In the genomic region with DNA sequence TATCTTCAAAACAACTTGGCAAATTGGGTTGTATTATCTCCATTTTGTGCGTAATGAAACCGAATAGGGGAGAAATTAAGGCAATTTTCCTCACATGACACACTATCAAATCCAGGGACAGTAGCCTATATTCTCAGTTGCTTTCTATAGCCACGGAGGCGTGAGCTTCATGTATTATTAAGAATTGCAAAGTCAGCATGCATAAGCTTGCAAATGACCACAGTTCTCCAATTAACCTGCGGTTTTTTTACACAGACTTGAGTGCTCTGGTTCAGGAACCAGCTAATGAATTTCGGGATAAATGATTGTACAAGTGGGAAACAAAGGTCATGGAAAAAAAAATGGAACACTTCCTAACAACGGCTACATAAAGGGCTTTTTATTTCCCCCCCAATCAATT, we compare ENCODE assay signal across 26 mouse cellular contexts.
DNase-seq lines count a peak whose midpoint lies in the region; ATAC-seq and TF ChIP-seq lines count a peak whose summit lies in the region.
"Had no signal": no experiment of that assay in that cellular context is flagged by ENCODE, and none has a peak within 500 bp of the region (broad histone marks: within the 10 kb centered on the region; RNA-seq: fewer than 3 reads in every experiment).

No protein-coding gene starts in this region.

- no peak overlapping the region for H3K4me2 ChIP-seq in forebrain, embryonic 14.5 days (ENCODE audit: low read length)
- H3K4me2 ChIP-seq in forebrain, embryonic 15.5 days (replicated peaks), result no peak overlapping the region
- no peak overlapping the region for H3K4me2 ChIP-seq in midbrain, postnatal 0 days (ENCODE audit: low read depth, low read length, poor library complexity, severe bottlenecking)
- no peak overlapping the region for H3K4me2 ChIP-seq in midbrain, embryonic 14.5 days (ENCODE audit: low read length)
- H3K4me2 ChIP-seq: forebrain, embryonic 13.5 days; heart, embryonic 13.5 days; hindbrain, embryonic 14.5 days had no signal

- peak; percentile 29 for DNase-seq in forebrain, embryonic 14.5 days (ENCODE audit: low spot score)
- peak; percentile 7 for DNase-seq in midbrain, postnatal 0 days (ENCODE audit: low spot score)
- DNase-seq in midbrain, embryonic 14.5 days, result no peak
- DNase-seq in brain, embryonic 14.5 days (ENCODE audit: low read depth), result peak; percentile 53
- no peak for DNase-seq in cerebellum, postnatal 25 days
- DNase-seq: adrenal gland, adult 2 months; adrenal gland, postnatal 14 days; cerebellum, adult 11-12 months; cerebellum, adult 8-10 months; cerebellum, postnatal 10 days; gastrocnemius, postnatal 10 days; gastrocnemius, postnatal 36 days; heart, adult 2 months; heart, postnatal 14 days; heart, postnatal 4 days had no signal

- no peak for TF ChIP-seq CTCF in midbrain, postnatal 0 days (IDR thresholded peaks at IDR 0.05)
- TF ChIP-seq CTCF in brain, embryonic 14.5 days (IDR thresholded peaks at IDR 0.05; ENCODE audit: borderline replicate concordance, extremely low read depth, insufficient read depth, insufficient read length), result no peak

- no peaks in the 10 kb centered on the region for H3K27me3 ChIP-seq in forebrain, embryonic 14.5 days (replicated peaks; ENCODE audit: control insufficient read depth, insufficient read depth, low read length)
- H3K27me3 ChIP-seq in forebrain, embryonic 15.5 days, result no peaks in the 10 kb centered on the region
- H3K27me3 ChIP-seq in midbrain, postnatal 0 days (ENCODE audit: insufficient read depth, low read length), result no peaks in the 10 kb centered on the region
- no peaks in the 10 kb centered on the region for H3K27me3 ChIP-seq in midbrain, embryonic 14.5 days (ENCODE audit: control insufficient read depth, insufficient read depth, low read length)
- H3K27me3 ChIP-seq: forebrain, embryonic 13.5 days; heart, embryonic 13.5 days; Patski had no signal

- 0 out of 2 replicates have a peak, but pooled peaks cover 4% of the 10 kb centered on the region for H3K4me1 ChIP-seq in forebrain, embryonic 14.5 days (ENCODE audit: control insufficient read depth, insufficient read depth, low read length)
- peaks cover 4% of the 10 kb centered on the region; the same call in 1 of the 2 replicates for H3K4me1 ChIP-seq in forebrain, embryonic 15.5 days
- H3K4me1 ChIP-seq in midbrain, postnatal 0 days (ENCODE audit: insufficient read depth, low read length), result no peaks in the 10 kb centered on the region
- H3K4me1 ChIP-seq in midbrain, embryonic 14.5 days (ENCODE audit: control insufficient read depth, insufficient read depth, low read length), result no peaks in the 10 kb centered on the region
- H3K4me1 ChIP-seq: heart, embryonic 10.5 days had no signal

- no peaks in the 10 kb centered on the region for H3K36me3 ChIP-seq in forebrain, embryonic 14.5 days (ENCODE audit: control insufficient read depth, insufficient read depth, low read length)
- H3K36me3 ChIP-seq in forebrain, embryonic 15.5 days, result no peaks in the 10 kb centered on the region
- H3K36me3 ChIP-seq in midbrain, postnatal 0 days (ENCODE audit: insufficient read depth, low read length), result no peaks in the 10 kb centered on the region
- H3K36me3 ChIP-seq in midbrain, embryonic 14.5 days (ENCODE audit: control insufficient read depth, insufficient read depth, low read length), result no peaks in the 10 kb centered on the region
- H3K36me3 ChIP-seq: G1E; heart, embryonic 10.5 days; heart, embryonic 13.5 days had no signal

- TF ChIP-seq POLR2A in brain, embryonic 14.5 days (IDR thresholded peaks at IDR 0.05; ENCODE audit: borderline replicate concordance, extremely low read depth, insufficient read depth, insufficient read length, poor library complexity, severe bottlenecking), result no peak

- WGBS in forebrain, embryonic 14.5 days, result 10% methylated on average over 7 of the region's 7 CpGs
- 14% methylated on average over 7 of the region's 7 CpGs for WGBS in forebrain, embryonic 15.5 days
- 62% methylated on average over 7 of the region's 7 CpGs for WGBS in midbrain, postnatal 0 days
- 62% methylated on average over 7 of the region's 7 CpGs for WGBS in midbrain, embryonic 14.5 days

- H3K4me3 ChIP-seq in forebrain, embryonic 14.5 days (ENCODE audit: low read depth, low read length), result no peak overlapping the region
- H3K4me3 ChIP-seq in forebrain, embryonic 15.5 days, result no peak overlapping the region
- no peak overlapping the region for H3K4me3 ChIP-seq in midbrain, postnatal 0 days (ENCODE audit: low read depth, low read length)
- no peak overlapping the region for H3K4me3 ChIP-seq in midbrain, embryonic 14.5 days (replicated peaks; ENCODE audit: low read depth, low read length)
- H3K4me3 ChIP-seq: forebrain, embryonic 13.5 days; heart, adult 2 months; heart, embryonic 10.5 days; heart, embryonic 13.5 days had no signal

- ATAC-seq in forebrain, embryonic 14.5 days, result no peak
- no peak for ATAC-seq in forebrain, embryonic 15.5 days (replicated peaks)
- ATAC-seq in midbrain, postnatal 0 days (ENCODE audit: low FRiP score), result no peak
- ATAC-seq in midbrain, embryonic 14.5 days (ENCODE audit: low FRiP score, low TSS enrichment), result no peak
- ATAC-seq: CD4-positive, CD25-positive, alpha-beta regulatory T cell, adult 4 months; forebrain, embryonic 13.5 days; hindbrain, postnatal 0 days; inflammation-experienced regulatory T-cells, adult 6 months; intestine, embryonic 16.5 days; Patski had no signal

- no peaks in the 10 kb centered on the region for H3K9me3 ChIP-seq in forebrain, embryonic 14.5 days (replicated peaks; ENCODE audit: control insufficient read depth, low read length)
- no peaks in the 10 kb centered on the region for H3K9me3 ChIP-seq in forebrain, embryonic 15.5 days
- H3K9me3 ChIP-seq in midbrain, postnatal 0 days (ENCODE audit: low read length), result no peaks in the 10 kb centered on the region
- H3K9me3 ChIP-seq in midbrain, embryonic 14.5 days (ENCODE audit: control insufficient read depth, low read length), result no peaks in the 10 kb centered on the region
- H3K9me3 ChIP-seq: forebrain, embryonic 13.5 days; G1E; heart, embryonic 10.5 days; heart, embryonic 13.5 days had no signal

- no peak overlapping the region for H3K27ac ChIP-seq in forebrain, embryonic 14.5 days (ENCODE audit: low read depth, low read length)
- H3K27ac ChIP-seq in forebrain, embryonic 15.5 days (replicated peaks), result no peak overlapping the region
- no peak overlapping the region for H3K27ac ChIP-seq in midbrain, postnatal 0 days (ENCODE audit: low read depth, low read length)
- no peak overlapping the region for H3K27ac ChIP-seq in midbrain, embryonic 14.5 days (replicated peaks; ENCODE audit: low read depth, low read length)
- H3K27ac ChIP-seq: forebrain, embryonic 13.5 days; heart, adult 2 months; heart, embryonic 10.5 days; heart, embryonic 13.5 days; hindbrain, embryonic 14.5 days; hindbrain, postnatal 0 days had no signal

- H3K9ac ChIP-seq in forebrain, embryonic 14.5 days (ENCODE audit: low read length), result no peak overlapping the region
- H3K9ac ChIP-seq in forebrain, embryonic 15.5 days (replicated peaks), result no peak overlapping the region
- H3K9ac ChIP-seq in midbrain, postnatal 0 days (replicated peaks; ENCODE audit: low read length, poor library complexity, severe bottlenecking), result no peak overlapping the region
- H3K9ac ChIP-seq in midbrain, embryonic 14.5 days (replicated peaks; ENCODE audit: low read length), result no peak overlapping the region
- H3K9ac ChIP-seq: forebrain, embryonic 13.5 days; heart, embryonic 13.5 days; hindbrain, embryonic 14.5 days had no signal

Comparison
In these comparisons a context has a peak if more than half of its experiments do, and no peak if none do; other contexts are left out.
1. DNase-seq: peak in forebrain, embryonic 14.5 days (single experiment), midbrain, postnatal 0 days (single experiment) and brain, embryonic 14.5 days (single experiment); none in midbrain, embryonic 14.5 days (single experiment) and cerebellum, postnatal 25 days (0 of 2).